Mouse (Mus musculus): ENCODE measurements around the gene Xpr1.

- TF ChIP-seq USF1 (IDR thresholded peaks at IDR 0.05; ENCODE audit: low read depth) (no peak), CTCF (IDR thresholded peaks at IDR 0.05; ENCODE audit: control insufficient read depth, insufficient read depth, insufficient read length) (no peak), MAX (IDR thresholded peaks at IDR 0.05) (no peak), CEBPB (IDR thresholded peaks at IDR 0.05; ENCODE audit: low read depth) (no peak), MYOG (IDR thresholded peaks at IDR 0.05; ENCODE audit: control insufficient read depth, extremely low read depth, insufficient read length) (no peak)
These were observed 129.2 kb downstream of the Xpr1 start for GRCm38 (mm10) chr1:155288033-155288432.

Data from C2C12 (cell line).